Mouse (Mus musculus) right cerebral cortex, postnatal 4 days (tissue): ENCODE measurements around the gene Usp2.
"Not testable (repeated sequence)": the region's sequence is repeated elsewhere in the genome, so short reads cannot be mapped to it uniquely, and the experiment has no call there.

Experiments
- DNase-seq: peaks from one replicate; pipeline ENCODE4 v3.0.0-alpha.2; 2022

Usp2 gene

GRCm38 (mm10) chr9:44096536-44096935 is 29.7 kb downstream of the Usp2 start:
- peak; percentile 48 for DNase-seq

GRCm38 (mm10) chr9:44101490-44101889 is 34.7 kb downstream of the Usp2 start, which contains the start of gene Mfrp:
Gene Mfrp, plus strand, starts transcription at chr9:44101729.
- DNase-seq = no peak

- DNase-seq = no peak
Measured at GRCm38 (mm10) chr9:44104881-44105280, 38.1 kb downstream of the Usp2 start.

GRCm38 (mm10) chr9:44105781-44106180 is 39.0 kb downstream of the Usp2 start:
- no peak for DNase-seq

- DNase-seq = no peak
Measured at GRCm38 (mm10) chr9:44106182-44106581, 39.4 kb downstream of the Usp2 start.

- no peak for DNase-seq
Measured at GRCm38 (mm10) chr9:44106596-44106995, 39.8 kb downstream of the Usp2 start.

GRCm38 (mm10) chr9:44107110-44107509 is 40.3 kb downstream of the Usp2 start, which contains the start of gene C1qtnf5:
Gene C1qtnf5, plus strand, starts transcription at chr9:44107245.
- DNase-seq = peak; percentile 78

GRCm38 (mm10) chr9:44107557-44108179 is 40.8 kb downstream of the Usp2 start:
- DNase-seq = peak; percentile 76

GRCm38 (mm10) chr9:44108269-44109055 is 41.6 kb downstream of the Usp2 start:
- no peak for DNase-seq

- DNase-seq = peak; percentile 83
Measured at GRCm38 (mm10) chr9:44109360-44110095, 42.7 kb downstream of the Usp2 start.

- DNase-seq = not testable (repeated sequence)
Measured at GRCm38 (mm10) chr9:44111909-44112308, 45.1 kb downstream of the Usp2 start.

GRCm38 (mm10) chr9:44113105-44113789 is 46.4 kb downstream of the Usp2 start, which contains the start of the genes Gm49380 and Rnf26:
Gene Gm49380, minus strand, starts transcription at chr9:44113500.
Gene Rnf26, minus strand, starts transcription at chr9:44113517.
- peak; percentile 96 for DNase-seq

GRCm38 (mm10) chr9:44114453-44114852 is 47.6 kb downstream of the Usp2 start:
- no peak for DNase-seq

- no peak for DNase-seq
Measured at GRCm38 (mm10) chr9:44115599-44115998, 48.8 kb downstream of the Usp2 start.

GRCm38 (mm10) chr9:44116182-44116581 is 49.4 kb downstream of the Usp2 start:
- DNase-seq = no peak

- DNase-seq = peak; percentile 46
Measured at GRCm38 (mm10) chr9:44119011-44119410, 52.2 kb downstream of the Usp2 start.

- DNase-seq = no peak
Measured at GRCm38 (mm10) chr9:44119948-44120465, 53.2 kb downstream of the Usp2 start.

GRCm38 (mm10) chr9:44124317-44124716 is 57.5 kb downstream of the Usp2 start:
- DNase-seq = no peak

GRCm38 (mm10) chr9:44125026-44125425 is 58.2 kb downstream of the Usp2 start:
- DNase-seq = no peak

GRCm38 (mm10) chr9:44125546-44126428 is 59.0 kb downstream of the Usp2 start:
- peak; percentile 89 for DNase-seq

GRCm38 (mm10) chr9:44126746-44127145 is 59.9 kb downstream of the Usp2 start:
- no peak for DNase-seq
